Mouse (Mus musculus) brain, adult 2 months (tissue): ENCODE data around the gene Rnd1.

Experiments used
- DNase-seq: peaks from one replicate; pipeline ENCODE4 v3.0.0; 2011; ENCODE audit warnings: low read depth, low spot score

Gene Rnd1

DNA sequence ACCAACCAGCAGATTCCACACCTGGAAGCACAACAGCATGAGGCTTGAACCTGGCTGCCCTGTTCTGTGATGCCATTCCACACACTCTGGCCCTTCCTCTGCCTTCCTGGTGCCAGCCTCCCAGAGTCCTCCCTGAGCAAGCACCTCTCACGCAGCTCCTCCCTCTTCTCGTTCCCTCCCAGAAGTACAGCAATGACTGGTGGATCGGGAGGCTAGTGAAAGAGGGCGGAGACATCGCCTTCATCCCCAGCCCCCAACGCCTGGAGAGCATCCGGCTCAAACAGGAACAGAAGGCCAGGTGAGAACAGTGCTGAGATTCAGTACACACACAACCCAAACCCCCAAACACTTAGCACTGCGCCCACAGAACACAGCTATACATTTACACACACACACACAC, 37.1 kb downstream of the Rnd1 start:
- DNase-seq: peak; percentile 58

DNA sequence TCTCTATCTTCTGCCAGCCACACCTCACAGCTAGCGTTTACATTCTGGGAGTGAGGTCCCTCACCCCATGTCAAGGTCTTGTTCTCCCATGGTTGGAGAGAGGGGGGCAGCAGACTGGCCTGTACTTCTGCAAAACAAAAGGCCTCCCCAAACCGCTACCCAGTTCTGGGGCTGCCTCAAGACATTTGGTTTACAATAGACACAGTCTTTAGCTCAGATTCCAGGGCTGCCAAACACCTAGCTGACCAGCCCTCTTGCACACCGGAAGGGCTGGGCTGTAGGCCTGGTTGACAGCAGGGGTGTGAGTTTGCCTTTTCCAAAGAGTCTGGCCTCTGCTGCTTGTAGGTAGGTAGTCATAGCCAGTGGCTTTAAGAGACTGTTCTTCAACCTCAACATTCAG, 40.1 kb downstream of the Rnd1 start:
- DNase-seq: no peak

DNA sequence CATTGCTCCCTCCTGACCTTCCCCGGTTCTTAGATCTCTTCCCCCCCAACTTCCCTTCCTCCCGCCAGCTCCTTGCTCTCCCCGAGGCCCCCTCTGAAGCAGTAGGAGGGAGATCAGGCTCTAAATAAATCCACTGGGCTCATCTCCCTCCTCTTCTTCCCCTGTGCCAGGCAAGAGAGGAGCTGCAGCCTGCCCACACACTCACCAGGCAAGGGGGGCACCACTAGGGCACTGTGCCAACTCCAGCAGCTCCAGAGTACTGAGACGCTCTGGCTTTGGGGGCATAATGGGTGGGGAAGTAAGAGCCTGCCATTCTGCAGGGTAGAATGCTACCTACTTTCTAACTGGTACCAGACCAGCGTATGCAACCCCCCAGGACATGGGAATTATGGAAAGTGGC, 40.7 kb downstream of the Rnd1 start:
- peak; percentile 87 for DNase-seq

DNA sequence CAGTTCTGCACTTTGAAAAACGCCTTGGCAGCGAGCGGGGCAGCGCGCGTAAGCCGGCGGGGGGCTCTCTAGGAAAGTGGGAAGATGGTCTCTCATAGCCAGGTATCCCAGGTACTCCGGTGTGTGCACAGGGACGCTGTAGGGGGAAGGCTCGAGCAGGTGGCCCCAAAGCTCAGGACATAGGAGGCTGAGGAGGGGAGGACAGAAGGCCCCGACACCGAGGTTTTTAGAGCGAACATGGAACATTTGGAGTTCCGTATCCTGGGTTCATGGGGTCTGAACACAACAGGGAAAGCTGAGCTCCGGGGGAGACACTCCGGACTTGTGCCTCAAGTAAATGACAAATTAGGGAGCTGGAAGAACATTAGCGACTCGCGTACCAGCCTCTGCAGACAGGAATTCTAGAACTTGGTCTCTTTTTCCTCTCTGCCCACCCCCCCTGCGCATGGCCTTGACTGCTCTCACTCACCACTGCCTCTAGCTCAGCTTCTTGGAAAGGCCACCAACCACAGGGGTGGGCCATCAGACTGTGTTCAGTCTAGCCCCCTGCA, 41.9 kb downstream of the Rnd1 start:
- peak; percentile 49 for DNase-seq

DNA sequence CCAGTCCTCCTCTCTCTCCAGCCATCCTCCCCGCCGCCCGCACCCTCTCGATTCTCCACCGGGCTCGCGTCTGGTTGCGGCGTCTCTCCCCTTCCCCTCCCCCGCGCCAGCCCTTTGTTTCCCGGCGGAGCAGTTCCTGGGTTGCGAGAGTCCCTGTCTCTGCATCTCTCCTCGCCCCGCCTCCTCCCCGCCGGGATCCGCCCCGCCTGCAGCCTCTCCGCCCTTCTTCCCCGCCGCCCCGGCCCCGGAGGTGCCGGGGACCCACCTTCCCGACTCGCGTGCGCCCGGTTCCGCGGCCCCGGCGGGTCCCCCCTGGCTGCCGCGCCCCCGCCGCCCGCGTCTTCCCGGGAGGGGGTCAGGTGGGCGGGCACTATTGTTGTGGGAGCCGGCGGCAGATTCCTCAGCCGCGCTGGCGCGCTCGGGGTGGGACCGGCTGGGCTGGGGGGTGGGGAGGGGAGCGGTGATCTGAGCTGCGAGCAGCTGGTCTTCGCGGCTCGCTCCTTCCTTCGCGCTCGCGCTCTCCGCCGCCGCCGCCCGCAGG, 42.6 kb downstream of the Rnd1 start:
- peak; percentile 87 for DNase-seq

DNA sequence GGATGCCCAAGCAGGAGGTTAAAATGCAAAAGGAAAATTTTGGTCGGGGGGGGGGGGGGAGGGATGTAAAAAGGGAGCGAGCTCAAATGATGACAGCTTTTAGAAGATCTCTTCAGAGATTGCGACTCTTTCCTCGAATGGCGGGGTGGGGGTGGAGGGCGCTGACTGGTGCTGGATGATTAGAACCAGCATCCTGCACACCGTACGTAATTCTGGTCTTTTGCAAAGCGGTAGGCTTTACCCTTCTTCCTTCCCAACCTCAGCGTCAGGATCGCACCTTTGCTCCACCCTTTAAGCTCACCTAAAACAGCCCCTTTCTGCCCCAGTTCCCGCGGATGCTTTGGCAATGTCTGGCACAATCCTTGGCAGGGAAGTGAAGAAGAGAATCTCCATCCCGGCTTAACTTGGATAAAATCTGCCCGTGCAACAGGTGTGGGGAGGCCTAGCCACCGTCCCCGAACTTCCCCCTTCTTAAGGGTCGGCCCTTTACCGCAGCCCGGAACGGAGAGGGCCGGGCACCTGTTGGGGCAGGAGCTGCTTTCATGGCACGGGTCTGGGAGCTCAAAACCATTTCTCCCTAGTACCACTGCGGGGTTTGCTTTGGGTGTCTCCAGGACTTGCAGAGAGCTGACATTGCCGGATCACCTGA, 43.3 kb downstream of the Rnd1 start:
- peak; percentile 41 for DNase-seq

DNA sequence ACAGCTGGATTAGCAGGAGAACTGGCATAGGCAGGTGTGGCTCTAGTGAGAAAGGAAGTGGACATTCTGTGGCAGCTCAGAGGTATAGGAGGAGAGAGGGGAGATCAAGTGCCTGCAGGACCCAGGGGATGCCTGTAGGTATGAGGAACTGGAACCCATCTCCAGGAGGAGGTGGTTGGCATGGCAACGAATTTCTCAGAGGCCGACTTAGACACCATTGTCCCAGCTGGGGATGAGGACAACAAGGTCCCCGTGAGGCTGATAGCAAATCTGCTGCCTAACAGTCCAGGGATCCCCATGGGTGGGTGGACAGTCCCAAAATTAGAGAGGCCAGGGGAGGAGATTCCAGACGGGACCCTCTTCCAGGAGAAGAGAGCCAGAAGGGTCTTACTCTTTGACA, 44.3 kb downstream of the Rnd1 start:
- DNase-seq: peak; percentile 53

DNA sequence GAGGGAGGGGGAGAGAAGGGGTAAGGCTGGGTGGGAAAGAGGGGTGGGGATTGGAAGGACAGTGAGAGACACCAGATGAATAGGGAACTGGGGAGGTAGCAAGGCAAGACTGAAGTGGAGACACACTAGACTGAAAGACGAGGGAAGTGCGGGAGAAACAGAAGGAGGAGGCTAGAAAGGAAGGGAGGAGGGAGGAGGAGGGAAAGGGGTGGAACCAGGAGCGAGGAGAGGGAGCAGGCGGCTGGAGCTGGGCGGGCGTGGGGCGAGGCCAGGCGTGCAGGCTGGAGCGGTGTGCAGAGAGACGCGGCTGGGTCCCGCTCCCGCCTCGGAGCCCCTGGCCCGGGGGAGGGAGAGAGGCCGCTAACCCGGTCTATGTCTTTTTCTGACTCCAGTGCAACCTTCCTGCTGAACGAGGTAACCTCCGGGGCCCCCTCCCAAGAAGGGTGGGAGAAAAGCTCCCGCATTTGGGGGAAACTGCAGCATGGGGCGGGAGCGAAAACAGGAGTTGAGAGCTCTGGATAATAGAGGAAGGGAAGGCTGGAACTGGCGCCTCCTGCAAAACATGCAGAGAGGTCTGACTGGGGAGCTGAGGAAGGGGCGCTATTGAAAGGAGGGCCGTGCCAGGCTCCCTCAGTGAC, 45.0 kb downstream of the Rnd1 start:
- DNase-seq: peak; percentile 82

DNA sequence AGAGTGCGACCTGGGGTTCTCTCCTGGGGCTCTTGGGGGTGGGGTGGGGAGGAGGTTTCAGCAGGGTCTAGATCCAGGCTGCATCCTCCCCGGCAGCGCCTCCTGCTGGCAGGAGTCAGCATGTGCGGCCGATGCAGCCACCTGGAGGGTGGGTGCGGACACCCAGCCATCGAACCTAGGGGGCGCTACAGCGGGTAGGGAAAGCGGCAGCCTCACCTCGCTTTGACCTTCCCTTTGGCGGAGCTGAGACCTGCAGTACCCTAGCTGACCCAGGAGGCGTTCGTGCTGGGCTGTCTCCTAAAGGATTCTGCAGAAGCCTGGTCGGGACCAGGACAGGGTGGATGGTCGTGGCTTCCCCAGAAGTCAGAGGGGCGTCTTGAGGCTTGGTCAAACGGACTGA, 45.8 kb downstream of the Rnd1 start:
- DNase-seq: peak; percentile 71

DNA sequence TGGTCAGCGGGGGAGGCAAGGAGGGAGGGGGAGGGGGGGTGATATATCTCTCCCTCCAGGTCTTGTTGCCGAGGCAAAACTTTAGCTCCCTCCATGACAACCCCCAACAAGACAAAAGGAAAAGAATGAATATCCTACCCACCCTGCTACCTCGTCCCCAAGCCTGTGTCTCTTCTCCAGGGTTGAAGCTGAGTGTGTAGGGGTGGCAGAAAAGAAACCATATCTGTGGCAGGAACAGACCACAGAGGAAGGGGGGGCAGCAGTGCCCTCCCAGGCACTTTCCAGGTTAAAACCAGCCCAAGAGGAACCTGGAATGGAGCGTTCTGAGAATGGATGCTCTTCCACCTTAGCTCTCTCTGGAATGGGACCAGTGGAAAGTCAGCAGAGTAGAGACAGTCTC, 46.7 kb downstream of the Rnd1 start, which contains the start of gene Cacnb3:
Cacnb3 (plus strand) TSS at position 301 of the 400 bp plus-strand sequence.
- no peak for DNase-seq

DNA sequence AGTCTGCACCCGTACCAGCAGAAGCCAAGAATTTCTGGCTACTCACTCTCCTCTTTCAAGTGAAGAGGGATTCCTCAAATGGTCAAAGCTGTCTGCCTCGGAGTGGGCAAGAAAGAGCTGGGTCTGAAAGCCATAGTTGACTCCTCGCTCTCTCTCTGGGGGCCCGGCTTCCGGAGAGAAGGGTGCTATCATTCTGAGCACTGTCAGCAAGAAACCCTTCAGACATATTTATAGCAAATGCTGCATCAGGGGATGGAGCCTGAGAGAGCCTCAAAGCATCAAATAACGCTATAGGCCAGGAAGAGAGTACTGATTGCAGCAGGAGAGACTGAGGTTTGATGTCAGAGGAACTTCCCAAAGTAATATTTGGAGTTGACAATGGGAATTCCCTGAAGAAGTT, 47.8 kb downstream of the Rnd1 start:
- DNase-seq: no peak

DNA sequence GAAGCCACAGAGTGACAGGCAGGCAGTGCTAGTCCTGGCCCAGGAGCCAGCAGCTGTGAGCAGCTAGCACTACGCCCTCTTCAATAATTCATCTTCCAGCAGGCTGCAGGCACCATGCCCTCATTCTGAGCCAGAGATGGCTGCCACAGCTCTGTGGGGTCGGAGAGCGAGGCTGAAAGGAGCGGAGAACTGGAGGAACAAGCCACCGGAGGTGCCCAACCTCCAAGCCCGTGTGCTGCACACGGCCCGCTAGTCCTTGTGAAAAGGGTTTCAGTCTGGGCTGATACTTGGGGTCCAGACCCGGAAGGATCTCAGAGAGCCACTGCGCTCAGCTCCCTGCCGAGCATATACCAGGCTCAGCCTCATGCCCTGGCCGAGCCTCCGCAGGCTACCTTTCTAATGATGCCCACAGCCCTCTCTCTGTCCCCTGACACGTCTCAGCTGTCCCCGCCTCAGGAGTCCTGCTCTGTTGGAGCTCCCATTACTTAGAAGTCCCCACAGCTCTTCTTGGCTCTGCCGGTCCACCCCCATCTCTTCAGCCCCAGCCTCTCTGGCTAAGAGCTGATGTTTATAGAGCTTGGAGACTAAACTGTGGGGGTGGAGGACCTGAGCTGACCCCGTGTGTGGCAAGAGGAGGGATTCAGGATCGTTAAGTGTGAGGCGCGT, 48.5 kb downstream of the Rnd1 start:
- no peak for DNase-seq

DNA sequence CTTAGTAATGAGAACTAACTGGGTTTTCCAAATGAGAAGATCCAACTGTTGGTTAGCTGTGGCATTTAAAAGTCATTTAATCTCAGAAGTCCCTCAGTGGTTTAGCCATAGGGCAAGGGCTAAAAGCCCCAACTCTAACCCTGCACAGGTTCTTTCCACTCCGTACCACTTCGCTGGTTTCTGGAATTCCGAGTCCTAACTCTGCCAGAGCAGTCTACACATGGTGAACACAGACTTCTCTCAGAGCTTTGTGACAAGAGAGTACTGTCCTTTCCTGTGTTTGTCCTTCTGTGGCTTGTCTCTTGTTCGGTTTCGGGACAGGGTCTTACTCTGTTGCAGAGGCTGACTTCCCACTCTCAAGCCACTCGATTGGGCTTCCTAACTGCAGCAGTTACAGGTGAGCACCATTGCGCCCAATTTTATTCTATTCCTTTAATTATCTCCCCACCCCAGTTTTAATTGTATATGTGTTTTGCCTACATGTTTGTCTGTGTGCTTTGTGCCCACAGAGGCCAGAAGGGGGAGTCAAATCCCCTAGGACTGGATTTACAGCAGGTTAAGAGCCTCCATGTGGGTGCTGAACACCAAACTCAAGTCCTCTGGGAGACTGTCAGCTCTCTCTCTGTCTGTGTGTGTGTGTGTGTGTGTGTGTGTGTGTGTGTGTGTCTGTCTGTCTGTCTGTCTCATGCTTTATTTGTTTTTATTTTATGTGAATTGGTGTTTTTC, 50.6 kb downstream of the Rnd1 start:
- DNase-seq: no peak

DNA sequence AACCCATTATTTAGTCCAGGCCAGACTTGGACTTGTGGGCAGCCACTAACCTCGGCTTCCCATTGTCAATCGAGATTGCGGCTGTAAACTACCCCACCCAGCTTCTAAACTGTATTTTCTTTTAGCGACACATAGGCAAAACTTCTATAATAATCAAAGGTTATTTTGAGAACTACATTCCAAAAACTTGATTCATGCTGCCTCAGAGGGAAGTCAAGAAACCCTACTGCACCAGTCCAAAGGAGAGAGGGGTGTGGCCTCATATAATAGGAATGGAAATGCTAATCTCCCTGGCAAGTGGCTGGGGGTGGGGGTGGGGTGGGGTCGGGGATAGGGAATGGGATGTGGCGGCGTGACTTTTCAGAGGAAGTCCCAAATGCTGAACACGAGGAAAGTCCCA, 51.2 kb downstream of the Rnd1 start:
- DNase-seq: no peak

DNA sequence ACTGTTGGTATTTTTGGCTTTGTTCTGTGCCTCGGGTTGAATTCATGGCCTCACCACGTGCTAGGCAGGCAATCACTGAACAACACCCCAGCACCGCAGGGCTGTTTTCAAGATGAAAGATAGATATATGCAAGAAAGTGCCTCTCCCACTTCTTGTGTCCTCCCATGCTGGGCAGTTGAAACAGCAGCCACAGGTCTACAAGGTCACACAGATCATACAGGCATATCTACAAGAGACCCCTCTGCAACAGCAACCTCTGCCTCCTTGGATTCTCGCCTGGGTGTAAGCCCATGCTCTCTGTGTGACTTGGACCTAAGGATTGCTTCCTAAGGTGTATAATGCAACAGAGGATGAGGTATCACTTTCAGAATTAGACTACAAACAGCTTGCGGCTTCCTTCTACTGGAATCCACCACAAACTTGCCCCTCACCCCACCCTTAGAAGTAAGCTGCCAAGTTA, 53.9 kb downstream of the Rnd1 start:
- DNase-seq: no peak

DNA sequence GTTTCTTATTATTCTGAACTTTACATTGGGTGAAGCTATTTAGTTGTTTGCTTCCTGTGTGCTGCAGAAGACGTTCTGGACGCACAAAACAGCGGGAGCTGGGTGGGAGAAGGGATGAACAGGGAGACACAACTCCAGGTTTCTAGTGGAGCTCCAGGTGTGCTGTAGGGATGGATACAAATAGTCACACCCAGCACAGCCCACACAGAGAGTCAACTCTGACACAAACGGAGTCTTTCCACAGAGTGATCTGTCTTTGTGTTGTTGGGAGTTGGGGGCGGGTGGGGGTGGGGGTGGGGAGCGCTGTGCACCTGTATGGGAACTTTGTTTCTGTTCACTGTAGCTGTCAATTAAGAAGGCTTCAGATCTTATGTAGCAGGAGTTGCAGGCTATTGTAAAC, 54.5 kb downstream of the Rnd1 start:
- DNase-seq: no peak

DNA sequence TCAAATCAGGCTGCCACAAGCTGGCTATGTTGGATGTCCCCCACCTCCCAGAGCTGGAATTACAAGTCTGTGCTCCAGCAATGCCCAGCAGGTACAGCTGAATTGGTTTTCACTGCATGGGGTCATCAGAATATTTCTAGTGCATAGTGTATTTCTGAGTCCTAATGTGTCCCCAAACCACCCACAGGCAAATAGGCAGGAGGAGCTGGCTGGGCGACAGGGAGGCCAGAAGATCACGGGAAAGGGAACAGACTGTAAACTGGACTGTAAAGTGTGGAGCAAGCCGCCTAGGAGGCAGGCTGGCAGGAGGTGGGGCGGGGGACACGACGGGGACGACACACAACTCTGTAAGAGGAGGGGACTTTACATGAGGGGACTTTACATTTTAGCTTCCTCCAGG, 55.1 kb downstream of the Rnd1 start:
- DNase-seq: no peak

DNA sequence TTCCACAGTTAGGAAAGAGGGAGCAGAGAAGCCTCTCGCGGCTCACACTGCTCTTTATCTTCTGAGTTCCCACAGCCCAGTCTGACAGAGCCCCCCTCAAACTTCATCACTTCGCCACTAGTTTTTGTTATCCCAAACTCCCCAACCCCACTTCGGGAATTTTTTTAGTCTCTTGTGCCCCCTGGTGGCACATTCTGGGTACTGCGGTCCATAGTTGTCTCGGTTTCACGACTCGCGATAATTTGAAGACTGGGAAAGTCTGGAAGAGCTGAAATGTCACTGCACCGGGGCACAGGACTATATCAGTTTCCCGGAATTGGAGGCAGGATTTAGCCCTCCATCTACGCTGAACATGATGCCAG, 60.1 kb downstream of the Rnd1 start:
- DNase-seq: peak; percentile 50

DNA sequence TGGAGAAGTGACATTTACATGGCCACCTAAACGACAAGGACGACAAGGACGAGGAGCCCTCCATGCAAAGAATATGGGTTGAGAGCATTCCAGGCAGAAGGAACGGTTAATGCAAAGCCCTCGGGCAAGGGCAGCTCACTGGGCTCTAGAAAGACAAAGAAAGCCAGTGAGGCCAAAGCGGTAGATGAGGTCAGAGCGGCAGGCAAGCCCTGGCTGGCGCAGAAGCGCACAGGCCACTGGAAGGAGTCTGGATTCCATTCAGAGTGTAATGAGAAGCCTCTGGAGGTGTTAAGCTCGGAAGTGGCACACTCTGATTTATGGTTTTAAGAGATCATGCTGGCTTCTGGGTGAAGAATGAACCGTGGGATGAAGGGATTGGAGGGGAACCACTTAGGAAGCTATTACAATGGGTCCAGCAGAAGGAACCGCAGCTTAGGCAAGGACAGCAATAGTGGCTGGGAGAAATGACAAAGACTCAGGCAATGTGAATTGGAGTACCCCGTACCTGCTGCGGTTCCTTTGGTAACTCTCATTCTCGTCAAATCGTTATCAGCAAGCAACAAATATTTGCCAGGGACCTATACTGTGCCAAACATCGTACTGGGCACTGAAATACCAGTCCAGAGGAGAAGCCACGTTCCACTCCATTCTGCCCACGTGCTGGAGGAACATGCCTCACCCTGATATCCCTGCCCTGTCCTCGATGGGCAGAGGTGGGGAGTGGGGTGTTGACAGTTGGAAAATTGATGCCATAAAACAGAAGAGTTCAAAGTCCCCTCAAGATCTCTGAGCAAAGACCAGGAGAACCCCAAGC, 60.7 kb downstream of the Rnd1 start:
- DNase-seq: no peak

DNA sequence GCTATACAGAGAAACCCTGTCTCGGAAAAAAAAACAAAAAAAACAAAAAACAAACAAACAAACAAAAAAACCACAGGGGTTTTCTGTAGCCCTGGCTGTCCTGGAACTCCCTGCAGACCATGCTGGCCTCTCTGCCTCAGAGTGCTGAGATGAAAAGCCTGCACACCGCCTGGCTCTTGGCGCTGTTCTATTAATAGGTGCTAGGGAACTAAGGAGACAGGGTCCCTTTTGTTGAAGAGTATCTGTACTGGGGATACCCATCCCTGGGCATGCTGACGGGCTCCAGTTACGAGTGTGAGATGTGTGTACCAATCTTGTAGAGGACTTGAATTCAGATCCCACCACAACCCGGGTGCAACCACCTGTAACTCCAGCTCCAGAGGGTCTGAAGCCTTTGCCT, 61.5 kb downstream of the Rnd1 start:
- DNase-seq: no peak

DNA sequence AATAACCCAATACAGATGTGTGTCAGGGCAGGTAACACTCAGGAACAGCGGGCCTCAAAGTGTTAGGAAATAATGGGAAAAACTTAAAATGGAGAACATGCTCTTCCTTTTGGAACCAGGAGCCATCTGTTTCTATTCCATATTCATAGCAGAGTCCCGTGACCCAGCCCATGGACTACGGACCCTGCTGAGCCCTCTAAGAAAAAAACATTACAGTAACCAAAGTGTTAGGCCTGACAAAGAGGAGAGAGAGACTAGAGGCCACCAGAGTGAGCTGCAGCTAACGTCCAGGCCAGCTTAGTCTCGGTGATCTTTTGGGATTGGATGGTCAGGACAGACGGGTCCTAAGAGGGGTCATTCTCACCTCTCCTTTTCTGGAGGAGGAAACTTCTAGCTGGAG, 62.3 kb downstream of the Rnd1 start:
- DNase-seq: no peak
